Mouse (Mus musculus): ENCODE measurements around the gene Ppp1r1c.
A peak's percentile ranks its signal among the peaks of the same experiment; 100 is the strongest.
"Not testable (repeated sequence)": the region's sequence is repeated elsewhere in the genome, so short reads cannot be mapped to it uniquely, and the experiment has no call there.

The Ppp1r1c gene

DNA sequence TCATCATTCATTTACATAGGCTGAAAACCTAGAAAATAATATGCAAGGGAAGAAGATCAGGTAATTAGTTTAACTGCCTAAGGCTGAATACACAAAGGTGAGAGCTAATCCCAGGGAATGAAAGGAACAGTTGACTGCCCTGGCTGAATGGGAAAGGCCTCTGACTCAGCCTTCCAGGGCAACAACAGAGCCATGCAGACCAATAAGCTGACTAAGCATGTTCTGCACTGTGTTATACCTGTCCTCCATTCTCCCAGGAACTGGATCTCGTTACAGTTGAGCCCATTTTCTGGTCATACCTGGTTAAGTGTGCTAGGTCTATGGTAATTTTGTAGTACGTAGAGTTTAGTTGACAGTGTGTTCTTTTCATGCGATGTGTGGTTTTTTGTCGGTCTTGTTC lies 36.6 kb downstream of the Ppp1r1c start:
- no peak for DNase-seq

DNA sequence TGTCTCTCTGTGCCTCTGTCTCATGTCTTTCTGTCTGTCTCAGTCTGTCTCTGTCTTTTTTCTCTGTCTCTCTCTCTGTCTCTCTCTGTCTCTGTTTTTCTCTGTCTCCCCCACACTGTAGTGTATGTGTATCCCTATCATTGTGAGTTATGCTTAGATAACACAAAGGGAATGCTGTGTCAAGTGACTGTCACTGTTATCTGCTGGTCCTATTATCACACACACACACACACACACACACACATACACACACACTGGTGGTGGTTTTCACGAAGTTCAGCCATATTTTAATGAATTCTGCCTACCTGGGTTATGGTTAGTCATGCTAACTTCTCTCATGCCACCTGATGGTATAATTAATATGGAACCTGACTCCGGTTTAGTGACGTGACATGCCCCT lies 44.1 kb downstream of the Ppp1r1c start:
- DNase-seq = no peak

DNA sequence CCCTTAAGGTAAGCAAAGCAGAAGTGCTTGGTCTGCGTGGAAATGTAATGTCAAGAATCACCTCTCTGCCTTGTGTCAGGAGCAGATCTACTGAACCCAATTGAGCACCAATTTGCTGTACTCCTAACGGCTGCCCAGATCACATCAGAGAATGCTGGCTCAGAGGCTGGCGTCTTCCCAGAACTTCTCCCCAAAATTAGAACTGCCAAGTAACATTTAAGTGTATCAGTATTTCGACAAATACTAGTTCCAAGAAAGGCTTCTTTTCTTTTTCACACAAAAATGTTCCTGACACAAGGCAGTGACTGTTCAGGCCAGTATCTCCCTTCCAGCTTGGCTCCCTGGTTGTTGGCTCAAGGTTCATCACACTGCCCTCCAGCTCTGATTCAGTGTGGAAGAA lies 52.4 kb downstream of the Ppp1r1c start:
- no peak for DNase-seq

DNA sequence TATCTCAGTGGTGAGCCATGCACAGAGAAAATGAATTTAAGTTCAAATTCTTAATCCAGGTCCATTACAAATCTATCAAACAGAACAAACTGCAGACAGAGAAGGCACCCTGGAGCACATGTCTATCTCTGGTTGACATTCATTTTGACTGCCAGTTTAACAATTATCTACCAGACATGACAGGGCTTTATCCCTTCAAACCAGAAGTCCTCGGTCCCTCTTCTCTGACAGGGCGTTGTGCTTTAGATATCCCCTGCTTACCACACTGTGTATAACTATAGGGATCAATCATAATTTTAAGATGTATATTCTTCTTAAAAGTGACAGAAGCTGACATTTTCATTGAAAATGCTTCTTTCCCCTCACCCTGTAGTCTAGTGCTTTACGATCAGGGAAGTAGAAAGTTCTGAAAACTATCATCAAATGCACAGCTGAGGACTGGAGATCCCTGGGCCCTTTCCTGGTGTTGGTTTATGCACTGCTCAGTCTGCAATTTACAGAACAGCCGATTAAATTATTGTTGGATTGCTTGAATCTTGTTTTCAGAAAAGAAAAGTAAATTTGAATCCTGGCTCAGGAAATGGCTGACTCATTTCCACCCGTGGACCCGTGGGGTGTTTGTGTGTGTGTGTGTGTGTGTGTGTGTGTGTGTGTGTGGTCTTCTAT lies 55.3 kb downstream of the Ppp1r1c start:
- no peak for DNase-seq

DNA sequence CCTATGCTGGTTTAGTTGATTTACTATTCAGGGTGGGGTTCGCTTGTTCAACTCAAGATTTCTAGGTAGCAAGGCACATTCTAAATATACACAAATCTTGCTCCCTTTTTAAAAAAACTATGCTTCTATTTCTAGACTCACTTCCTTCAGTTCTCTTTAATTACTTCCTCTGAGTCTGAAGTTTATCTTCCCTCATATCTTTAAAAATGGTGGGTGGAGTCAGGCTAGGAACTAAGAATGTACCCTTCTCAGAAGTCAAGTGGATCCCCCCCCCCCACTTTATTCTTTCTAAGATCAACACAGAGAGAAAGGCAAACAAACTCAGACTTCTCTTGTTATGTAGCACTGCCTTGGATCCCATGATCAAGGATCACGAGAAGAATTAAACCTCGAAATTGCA lies 57.5 kb downstream of the Ppp1r1c start:
- DNase-seq = no peak

DNA sequence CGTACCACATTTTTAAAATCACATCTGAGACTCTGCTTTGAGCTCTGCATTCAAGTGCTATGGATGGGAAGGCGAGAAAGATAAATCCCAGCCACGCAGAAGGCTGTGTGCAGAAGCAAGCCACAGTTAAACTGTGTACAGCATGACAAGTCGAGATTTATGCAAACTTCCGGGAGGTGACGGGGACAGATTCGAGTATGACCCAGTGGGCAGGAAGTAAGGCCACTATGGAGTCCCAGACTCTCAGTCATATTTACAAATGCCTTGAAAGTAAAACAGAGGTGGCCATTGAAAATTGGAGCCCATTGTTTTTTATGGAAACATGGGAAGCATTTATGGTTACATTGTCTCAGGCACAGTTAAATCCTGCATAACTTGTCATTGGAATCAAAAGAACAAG lies 58.1 kb downstream of the Ppp1r1c start:
- no peak for DNase-seq

DNA sequence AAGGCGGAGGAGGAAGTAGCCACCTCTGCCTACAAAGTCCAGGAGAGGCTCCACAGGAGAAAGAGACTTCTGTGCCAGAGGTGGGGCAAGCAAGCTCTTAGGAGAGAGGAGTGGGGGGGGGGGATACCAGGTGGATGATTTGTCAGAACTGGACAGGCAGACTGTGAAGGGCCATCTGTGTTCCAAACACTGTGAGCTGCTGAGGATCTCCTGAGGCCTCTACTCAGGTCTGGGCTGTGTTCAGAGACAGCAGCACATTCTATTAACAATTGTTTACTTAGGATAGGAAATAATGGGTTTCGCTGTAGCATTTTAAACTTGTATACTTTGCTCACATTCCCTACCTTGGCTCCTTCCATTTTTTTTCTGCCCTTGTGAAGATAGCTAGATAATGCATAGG lies 61.0 kb downstream of the Ppp1r1c start:
- no peak for DNase-seq

DNA sequence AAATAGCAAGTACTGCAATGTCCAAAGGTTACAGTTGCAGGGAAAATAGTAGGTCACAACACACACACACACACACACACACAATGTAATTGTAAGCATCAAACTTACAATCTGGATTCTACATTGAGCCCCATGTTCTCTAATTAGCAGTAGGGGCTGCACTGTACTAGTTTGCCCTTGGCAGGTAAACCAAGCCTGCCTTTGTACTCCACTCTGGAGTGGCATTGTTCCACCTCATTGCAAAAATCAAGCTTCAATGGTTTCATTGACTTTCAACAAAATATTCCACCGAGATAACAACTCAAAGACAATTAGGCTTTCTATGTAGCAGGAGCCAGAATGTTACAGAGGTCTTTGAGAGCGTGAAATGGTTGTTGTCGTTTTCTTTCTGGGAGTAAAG lies 62.7 kb downstream of the Ppp1r1c start:
- DNase-seq = no peak

DNA sequence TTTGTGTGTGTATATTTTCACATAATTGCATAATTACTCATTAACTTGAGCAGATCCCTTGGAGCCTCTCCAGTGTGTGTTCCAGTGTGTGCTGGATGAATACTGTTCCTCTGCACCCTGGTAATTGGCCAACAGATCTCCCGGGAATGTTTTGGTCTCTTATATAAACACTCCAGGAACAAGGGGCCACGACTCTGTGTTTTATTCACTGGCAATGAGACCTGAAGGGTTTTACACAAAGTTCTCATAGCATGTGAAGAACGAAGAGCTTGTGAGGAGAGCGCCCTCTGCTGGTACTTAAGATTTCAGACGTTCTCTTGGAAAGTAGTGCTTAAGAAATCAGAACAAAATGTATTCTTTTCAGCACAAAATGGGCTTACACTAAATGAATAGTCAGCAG lies 66.8 kb downstream of the Ppp1r1c start:
- peak; percentile 57 to 71 for DNase-seq

DNA sequence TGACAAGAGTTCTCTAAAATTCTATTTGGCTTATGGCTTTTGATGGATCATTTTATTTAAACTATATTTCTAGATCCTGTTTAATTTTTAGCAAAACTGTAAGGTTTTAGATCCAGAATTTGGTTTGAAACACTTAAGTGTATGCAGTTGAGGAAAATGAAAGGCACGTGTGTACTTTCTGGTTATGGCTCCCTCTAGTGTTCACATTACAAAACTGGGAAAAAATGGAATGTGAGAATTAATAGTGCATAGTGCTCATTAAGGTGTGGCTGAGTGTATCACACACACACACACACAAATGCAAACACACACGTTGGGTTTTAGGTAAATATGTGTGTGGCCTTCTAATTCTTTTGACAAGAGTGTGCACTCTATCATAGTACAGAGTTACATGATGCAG lies 70.2 kb downstream of the Ppp1r1c start:
- DNase-seq = no peak

DNA sequence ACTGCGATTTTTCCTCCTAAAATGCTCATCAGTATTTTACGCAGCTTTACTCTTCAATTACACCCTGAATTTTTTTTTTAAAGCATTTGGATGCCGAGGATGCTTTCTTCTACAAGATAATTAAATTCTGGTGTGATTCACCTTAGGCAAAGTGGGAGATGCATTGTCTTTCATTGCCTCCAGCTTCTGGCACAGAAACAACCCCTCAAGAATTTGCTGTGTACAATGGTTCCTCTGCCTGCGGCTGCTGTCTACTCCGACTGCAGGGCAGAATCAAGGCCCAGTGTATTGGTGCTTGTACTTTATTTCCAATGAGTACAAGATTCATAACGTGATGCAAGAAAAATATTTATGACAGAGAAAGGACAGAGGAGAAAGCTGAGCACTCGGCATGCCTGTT lies 73.2 kb downstream of the Ppp1r1c start:
- DNase-seq = no peak

DNA sequence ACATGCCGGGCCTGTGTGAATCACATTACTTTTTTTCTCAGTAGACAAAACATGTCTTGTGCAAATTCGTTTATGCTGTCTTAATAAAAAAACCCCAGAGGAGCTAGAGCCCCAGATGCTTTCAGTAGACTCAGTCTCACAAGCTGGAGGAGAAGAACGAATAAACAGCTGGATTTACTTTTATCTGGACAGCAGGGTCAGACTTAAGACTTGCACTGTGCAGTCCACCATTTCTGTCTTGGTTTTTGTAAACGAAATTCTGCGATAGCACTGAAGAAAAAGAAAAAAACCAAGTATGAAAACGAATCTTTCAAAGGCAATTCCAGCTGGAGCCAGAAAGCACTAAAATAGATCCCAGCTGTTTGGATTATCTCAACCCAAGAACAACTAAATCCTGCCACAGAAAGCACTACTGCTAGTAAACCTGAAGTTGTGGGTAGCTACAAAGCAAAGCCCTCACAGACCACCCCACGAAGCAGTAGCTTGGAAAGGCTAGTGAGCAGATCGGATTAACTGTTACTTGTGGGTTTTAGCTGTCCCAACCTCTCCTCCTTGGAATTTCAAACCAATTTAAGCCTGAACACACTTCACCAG lies 78.1 kb downstream of the Ppp1r1c start:
- DNase-seq = no peak

DNA sequence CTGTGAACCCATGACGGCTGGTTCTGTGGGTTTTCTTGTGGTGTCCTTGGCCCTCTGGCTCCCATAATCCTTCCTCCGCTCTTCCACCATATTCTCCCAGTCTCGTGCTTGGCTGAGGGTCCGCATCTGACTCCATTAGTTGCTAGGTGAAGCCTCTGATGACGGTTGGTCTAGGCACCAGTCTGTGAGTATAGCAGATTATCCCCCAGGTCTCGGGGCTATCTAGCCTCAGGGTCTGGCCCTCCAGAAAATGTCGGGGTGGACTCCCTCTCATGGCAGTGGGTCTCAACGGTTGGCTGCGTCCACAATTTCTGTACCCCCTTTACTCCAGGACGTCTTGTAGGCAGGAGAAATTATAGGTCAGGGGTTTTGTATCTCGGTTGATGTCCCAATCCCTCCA lies 78.9 kb downstream of the Ppp1r1c start:
- DNase-seq = no peak

DNA sequence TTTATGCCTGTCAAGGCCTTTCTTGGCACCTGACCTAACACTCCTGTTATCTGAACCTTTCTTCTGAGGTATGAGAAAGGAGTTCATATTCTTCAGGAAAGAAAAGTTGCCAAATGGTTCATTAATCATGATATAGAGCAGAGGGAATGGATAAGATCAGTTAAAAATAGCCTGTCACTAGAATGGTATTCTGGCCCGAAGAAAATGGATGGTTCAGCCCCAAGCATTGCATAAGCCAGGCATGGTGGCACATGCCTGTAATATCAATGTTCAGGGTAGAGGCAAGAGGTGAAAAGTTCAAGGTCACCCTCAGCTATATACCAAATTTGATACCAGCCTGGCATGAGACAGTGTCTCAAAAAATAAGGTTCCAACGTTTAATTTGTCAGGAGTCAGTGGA lies 85.6 kb downstream of the Ppp1r1c start:
- no peak for DNase-seq

DNA sequence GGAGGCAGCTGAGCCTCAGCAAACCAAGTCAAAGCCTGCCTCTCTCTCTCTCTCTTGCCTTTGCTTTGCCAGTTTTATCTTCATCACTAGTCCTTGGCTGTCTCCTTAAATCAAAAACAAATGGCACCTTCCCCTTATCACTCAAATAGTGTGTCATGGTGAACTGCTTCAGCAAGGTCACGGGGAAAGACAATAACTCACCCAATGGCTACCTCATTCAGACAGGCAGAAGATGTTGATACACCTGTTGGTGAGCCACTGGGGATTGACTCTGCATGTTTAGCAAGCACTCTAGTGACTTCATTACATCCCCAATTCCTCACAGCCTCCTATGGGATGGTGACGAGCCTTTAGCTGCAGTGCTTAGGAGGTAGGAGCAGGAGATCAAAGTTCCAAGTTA lies 89.9 kb downstream of the Ppp1r1c start:
- no peak for DNase-seq

DNA sequence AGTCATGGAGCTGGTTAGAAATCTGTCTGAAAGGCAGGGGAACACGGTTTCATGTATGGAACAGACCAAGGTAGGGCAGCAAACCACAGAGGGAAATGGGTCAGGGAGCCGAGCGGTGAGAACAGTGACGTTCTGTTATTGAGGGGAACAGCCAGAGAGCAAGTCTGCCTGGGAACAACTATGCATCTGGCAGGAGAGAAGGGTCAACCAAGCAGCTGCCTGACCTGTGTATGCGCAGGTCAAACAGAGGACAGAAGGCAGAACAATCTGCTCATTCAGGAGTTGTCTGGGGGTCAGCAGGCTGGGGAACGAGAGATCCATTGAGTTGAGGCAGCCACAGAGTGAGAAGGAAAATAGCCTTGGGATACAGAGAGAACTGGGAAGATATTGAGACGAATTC lies 91.0 kb downstream of the Ppp1r1c start:
- DNase-seq = no peak

DNA sequence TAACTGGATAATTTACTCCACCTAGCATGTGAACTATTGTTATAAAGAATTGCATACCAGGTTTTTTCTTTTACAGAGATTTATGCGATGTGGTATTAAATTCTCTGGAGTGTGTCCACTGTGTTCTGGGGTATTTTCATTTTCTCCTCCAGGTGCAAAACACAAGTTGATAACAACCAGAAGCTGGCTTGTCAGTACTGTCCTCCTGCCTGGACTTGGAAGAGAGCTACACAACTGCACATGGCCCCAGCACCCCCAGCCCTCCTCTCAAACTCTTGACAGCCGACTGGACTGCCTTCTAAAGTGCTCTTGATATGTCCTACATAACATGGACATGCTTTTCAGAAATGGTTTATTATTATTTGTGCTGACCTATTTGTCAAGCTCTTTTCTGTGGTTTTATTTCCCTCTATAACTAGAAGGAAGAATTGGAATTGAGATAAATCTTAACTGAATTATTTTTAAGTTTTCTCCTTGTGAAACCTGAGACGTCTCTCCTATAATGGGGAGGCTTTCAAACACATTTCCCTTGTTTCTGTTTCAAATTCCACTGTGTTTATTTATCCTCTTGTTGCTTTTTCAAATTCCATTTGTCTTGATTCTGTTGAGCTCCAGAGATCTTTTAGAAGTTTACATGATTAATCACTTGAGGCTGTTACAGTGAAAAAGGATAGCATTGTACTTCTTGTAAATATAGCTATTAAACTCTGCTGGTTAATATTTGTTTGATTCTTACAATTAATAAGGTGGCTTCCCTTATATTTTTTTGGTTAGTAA lies 108.3 kb downstream of the Ppp1r1c start:
- DNase-seq = no peak

DNA sequence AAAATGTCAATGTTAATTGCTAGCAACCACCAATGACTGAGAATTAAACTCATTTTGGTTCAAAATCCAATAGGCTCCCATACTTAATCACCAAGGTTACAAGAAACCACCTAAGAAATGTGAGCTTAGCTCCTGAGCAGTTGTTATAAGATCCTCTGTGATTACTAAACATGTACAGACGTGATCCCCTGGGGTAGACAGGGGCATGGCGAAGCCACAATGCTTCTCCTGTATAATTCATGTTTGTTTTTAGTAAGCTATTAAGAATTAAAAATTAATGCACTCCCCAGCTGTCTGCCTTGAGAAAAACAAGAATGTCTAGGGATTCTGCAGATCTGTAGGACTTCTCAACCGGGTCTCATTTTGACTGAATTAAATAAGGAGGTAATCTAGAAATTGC lies 112.0 kb downstream of the Ppp1r1c start:
- no peak for DNase-seq

DNA sequence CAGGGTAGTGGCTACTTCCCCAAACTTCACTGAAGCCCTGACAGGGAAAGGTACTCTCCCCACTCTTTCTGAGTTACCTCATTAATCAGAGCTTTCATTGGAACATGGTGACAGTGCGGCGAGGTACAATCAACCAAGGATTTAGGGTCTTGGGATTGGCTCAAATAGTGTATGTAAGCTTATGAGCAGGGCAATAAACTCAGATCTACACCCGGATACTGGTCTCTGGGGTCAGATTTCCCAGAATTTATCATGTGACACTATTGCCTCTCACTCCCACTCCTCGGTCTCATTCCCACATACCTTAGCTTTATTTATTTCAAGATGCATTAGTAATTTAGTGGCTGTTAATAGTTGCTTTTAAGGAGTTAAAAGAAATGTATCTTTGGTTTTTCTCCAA lies 118.3 kb downstream of the Ppp1r1c start:
- DNase-seq = no peak

DNA sequence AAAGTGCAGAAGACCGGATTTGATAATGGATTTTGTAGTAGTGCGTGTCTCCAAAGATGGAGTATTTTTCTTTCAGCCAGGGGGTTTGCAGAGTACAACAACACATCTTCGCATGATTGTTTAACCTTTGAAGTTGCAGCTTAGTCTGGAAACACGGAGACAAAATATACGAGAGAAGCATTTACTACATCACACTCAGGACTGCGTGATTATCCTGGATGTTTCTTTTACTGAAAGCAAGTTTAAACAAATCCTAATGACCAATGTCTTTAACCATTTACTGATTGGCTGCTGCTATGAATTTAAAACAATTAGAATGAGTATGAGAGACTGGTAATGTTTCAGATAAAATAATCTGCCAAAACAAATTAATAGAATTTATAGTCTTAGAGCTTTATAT lies 131.5 kb downstream of the Ppp1r1c start:
- no peak for DNase-seq

DNA sequence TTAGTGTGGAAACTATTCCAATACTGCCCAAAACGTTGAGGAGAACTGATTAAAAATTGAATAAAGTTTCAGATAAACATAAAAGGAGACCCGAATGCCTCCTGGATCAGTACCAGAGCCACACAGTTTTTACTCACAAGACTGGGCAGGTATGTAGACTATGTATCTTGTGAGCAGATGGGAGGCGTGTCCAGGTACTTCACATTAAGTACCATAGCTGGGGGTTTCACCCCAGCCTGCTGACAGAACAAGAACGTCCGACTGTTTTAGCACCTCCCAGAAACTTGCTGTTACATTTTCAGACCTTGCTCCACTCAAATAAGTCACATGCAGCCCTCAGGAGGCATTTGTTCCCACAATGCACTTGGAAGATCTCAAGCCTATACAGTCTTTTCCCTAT lies 131.9 kb downstream of the Ppp1r1c start:
- no peak for DNase-seq

DNA sequence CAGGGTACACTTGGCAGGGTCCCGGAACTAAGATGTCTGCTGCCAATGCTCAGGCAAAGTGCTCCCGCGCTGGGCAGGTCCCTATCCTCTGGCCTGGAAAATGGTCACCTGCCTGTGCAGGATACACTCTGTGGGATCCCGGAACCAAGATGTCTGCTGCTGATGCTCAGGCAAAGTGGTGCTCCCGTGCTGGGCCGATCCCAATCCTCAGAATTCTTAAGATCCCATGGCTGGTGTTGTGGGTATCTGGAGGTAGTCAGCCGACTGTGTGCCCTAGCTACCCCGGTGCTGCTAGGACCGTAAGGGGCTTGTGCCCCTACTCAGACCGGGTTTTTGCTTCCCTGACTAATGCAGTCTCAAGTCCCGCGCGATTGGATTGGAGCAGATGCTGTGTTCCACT lies 139.8 kb downstream of the Ppp1r1c start:
- DNase-seq = not testable (repeated sequence)

DNA sequence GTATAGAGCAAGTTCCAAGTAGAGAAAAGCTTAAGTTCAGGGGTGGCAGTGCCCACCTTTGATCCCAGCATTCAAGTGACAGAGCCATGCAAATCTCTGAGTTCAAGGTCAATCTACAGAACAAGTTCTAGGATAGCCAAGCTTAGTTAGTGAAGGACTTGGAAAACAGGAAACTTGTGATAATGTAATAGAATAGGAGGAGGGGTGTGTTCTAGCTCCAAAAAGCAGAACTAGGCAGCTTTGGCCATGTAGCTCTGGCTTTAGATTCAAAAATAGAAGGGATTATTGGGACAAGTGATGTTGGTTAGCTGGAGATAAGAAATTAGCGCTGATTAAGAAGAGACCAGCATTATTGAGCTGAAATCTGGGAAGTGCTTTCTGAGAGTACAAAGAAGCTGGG lies 149.3 kb downstream of the Ppp1r1c start:
- no peak for DNase-seq

DNA sequence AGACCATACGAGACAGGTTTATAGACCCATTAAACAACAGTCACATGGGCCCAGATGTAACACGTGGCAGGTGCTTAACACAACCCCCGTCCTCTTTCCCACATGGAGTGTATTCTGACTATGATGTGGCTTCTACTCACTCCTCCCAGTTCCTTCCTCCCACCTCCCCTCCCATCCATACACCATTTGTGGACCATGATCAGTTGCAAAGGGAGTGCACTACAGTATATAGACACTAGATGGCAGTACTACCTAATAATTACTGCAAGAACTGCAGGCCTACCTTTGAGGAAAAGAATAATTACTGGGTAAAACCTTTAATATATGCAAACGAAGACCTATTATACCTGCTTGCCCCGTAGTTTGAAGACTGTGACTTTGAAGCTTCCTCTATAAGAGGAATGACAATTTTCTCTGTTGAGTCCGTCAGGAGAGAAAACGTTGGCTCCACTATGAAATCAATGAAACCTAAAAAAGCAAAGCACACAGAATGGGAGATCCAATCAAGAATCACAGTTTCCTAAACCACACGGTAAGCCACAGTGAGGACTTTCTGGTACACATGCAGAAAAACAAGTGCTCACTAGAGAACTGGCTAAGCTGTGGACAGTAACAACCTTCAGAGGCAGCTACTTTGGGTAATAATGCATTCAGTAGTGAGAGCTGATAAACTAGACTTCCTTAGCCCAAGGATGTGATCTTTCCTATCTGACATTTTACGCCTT lies 157.9 kb downstream of the Ppp1r1c start:
- DNase-seq = peak in 1 of 2 experiments; percentile 12

Data from cerebellum, postnatal 36 days (tissue).